Mouse (Mus musculus) mouse trophoblast stem cell (cell line): Measurements from ENCODE around the gene Hnrnpll.

ENCODE experiments used
- in situ Hi-C, 2 experiments: fragments of 300-500 bp; cut with MseI, MboI; formaldehyde crosslinking; loops; 2 replicates in 1 of 2; 3 replicates in 1 of 2; pipeline ENCODE4 v1.15.1; 2025

The Hnrnpll gene

GRCm38 (mm10) chr17:80059731-80060130 lies 2.4 kb downstream of the Hnrnpll start:
- in situ Hi-C loops: no loop called here

- in situ Hi-C loops: no loop called here
These were observed 3.6 kb downstream of the Hnrnpll start for GRCm38 (mm10) chr17:80058501-80058900.

- in situ Hi-C loops: no loop called here
These were observed 8.0 kb downstream of the Hnrnpll start for GRCm38 (mm10) chr17:80053931-80054734.

GRCm38 (mm10) chr17:80051682-80052081 lies 10.5 kb downstream of the Hnrnpll start:
- in situ Hi-C loops: no loop called here

DNA sequence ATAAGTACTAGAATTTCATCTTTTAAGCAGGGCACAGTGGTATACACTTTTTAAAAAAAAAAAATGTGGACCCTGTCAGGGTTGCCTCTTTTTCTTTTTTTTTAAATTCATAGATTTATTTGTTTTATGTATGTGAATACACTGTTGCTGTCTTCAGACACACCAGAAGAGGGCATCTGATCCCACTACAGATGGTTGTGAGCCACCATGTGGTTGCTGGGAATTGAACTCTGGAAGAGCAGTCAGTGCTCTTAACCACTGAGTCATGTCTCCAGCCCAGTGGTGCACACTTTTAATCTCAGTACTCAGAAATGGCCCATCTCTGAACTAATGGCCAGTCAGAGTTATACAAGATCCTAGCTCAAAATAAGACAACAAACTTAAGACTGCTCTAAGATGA lies 12.8 kb downstream of the Hnrnpll start:
- in situ Hi-C loops: loop anchor here (5.0 to 10.0 kb wide), 2 partner anchors 126 to 128 kb away; no protein-coding TSS in a partner anchor

DNA sequence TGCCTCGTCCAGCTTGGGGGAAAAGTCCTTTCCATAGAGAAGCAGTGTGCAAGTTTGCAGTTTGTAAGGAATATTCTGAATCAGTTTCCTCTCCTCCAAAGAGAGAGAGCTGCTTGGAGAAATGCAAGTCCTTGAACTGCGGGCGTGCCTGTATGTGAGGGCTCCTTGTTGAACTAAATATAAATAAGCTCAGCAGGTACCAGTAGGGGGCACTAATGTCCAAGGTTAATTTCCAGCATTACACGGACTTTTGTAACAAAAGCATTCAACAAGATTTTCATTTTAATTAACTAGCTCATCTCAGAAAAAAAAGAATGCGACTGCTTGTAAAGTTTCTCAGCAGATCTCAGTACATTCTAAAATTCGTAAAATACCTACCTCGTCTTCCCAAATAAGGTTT lies 13.9 kb downstream of the Hnrnpll start:
- in situ Hi-C loops: loop anchor here (5.0 to 10.0 kb wide), 2 partner anchors 127 to 129 kb away; no protein-coding TSS in a partner anchor

GRCm38 (mm10) chr17:80041739-80042138 lies 20.4 kb downstream of the Hnrnpll start:
- in situ Hi-C loops: loop anchor here in 1 of 2 experiments (10.0 kb wide), 1 partner anchor 133 kb away; no protein-coding TSS in a partner anchor

GRCm38 (mm10) chr17:80028675-80029074 lies 33.5 kb downstream of the Hnrnpll start:
- in situ Hi-C loops: no loop called here

DNA sequence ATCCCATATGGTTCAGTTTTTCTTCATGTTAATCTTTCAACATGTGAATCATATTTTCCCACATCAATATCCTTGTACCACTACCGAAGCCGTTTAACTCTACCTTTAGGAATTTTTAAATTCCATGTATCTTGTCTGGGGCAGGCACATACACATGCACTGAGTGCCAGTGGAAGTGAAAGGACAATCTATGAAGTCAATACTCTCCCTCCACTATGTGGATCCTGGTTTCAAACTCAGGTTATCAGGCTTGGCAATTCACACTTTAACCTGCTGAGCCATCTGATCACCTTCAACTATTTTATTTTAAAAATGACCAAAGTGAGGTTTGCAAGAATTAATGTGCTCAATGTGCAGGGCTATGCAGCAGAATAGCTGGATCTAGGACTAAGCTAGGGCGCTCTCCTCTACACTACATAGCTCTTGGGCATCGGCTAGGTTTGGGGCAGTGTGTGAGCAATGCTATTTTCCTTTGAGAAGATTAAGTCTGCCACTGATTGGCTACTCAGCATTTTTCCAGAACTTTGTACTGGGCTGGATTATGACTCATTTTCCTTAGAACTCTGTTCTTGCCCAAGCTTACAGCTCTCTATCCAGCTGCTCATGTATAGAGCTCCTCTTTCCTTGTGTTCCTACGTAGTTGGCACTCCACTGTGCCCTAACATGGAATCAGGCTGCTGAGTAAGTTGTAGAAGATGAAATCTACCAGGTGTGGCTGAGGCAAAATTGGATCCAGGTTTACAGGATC lies 35.8 kb downstream of the Hnrnpll start:
- in situ Hi-C loops: no loop called here

GRCm38 (mm10) chr17:80022090-80022489 lies 40.0 kb downstream of the Hnrnpll start:
- in situ Hi-C loops: loop anchor here in 1 of 2 experiments (25.0 kb wide), 1 partner anchor 310 kb away; the partner anchor contains the start of gene Cyp1b1

DNA sequence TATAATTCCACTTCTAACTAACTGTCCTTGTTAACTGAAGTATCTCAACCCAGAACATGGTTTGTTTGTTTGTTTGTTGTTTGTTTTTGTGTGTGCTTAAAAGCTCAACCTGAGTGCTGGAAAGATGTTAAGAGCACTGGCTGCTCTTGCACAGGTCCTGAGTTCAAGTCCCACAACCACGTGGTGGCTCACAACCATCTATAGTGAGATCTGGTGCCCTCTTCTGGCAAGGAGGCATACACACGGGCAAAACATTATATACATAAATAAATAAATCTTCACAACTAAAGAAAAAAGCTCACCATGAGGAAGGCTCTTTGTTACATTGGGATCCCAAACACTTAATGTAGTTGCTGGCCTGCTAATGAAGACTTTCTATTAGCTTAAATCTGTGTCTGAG lies 41.6 kb downstream of the Hnrnpll start:
- in situ Hi-C loops: loop anchor here in 1 of 2 experiments (25.0 kb wide), 1 partner anchor 308 kb away; the partner anchor contains the start of gene Cyp1b1

GRCm38 (mm10) chr17:80018976-80019541 lies 43.1 kb downstream of the Hnrnpll start:
- in situ Hi-C loops: loop anchor here (10.0 to 25.0 kb wide), 2 partner anchors 166 to 307 kb away; partner anchors contain the start of gene Cyp1b1 (in 1 of the 2)

- in situ Hi-C loops: loop anchor here (10.0 to 25.0 kb wide), 2 partner anchors 166 to 306 kb away; partner anchors contain the start of gene Cyp1b1 (in 1 of the 2)
These were observed 43.7 kb downstream of the Hnrnpll start for GRCm38 (mm10) chr17:80018239-80018975.

- in situ Hi-C loops: loop anchor here (10.0 to 25.0 kb wide), 2 partner anchors 167 to 305 kb away; partner anchors contain the start of gene Cyp1b1 (in 1 of the 2)
These were observed 44.7 kb downstream of the Hnrnpll start for GRCm38 (mm10) chr17:80017389-80017788.

- in situ Hi-C loops: loop anchor here (10.0 to 25.0 kb wide), 2 partner anchors 168 to 304 kb away; partner anchors contain the start of gene Cyp1b1 (in 1 of the 2)
These were observed 45.7 kb downstream of the Hnrnpll start for GRCm38 (mm10) chr17:80016400-80016799.

- in situ Hi-C loops: loop anchor here (10.0 to 25.0 kb wide), 2 partner anchors 170 to 302 kb away; partner anchors contain the start of gene Cyp1b1 (in 1 of the 2)
These were observed 47.7 kb downstream of the Hnrnpll start for GRCm38 (mm10) chr17:80014361-80014809.

GRCm38 (mm10) chr17:80009926-80010325 lies 52.2 kb downstream of the Hnrnpll start:
- in situ Hi-C loops: loop anchor here (5.0 to 25.0 kb wide), 4 partner anchors 115 to 298 kb away; partner anchors contain the start of genes Atl2 (in 1 of the 2) and Cyp1b1 (in 1 of the 2)

DNA sequence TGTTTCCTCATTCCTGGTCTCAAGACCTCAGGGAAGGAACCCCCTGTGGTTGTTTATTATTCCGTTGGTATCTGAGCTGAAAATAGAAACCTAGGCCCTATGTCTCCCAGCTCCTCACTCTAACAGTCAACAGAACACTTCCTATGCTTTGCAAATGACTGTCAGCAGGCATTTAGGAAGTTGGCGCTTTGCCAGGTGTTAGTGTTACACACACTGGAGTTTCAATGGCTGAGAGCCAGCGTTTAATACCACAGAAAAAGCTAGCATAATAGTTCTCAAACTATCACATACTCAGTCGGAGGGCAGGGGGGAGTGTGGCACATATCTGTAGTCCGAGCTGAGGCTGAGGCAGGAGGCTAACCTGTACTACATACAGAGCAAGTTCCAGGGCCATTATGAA lies 53.3 kb downstream of the Hnrnpll start:
- in situ Hi-C loops: loop anchor here (5.0 to 25.0 kb wide), 3 partner anchors 114 to 297 kb away; partner anchors contain the start of genes Atl2 (in 1 of the 2) and Cyp1b1 (in 1 of the 2)

DNA sequence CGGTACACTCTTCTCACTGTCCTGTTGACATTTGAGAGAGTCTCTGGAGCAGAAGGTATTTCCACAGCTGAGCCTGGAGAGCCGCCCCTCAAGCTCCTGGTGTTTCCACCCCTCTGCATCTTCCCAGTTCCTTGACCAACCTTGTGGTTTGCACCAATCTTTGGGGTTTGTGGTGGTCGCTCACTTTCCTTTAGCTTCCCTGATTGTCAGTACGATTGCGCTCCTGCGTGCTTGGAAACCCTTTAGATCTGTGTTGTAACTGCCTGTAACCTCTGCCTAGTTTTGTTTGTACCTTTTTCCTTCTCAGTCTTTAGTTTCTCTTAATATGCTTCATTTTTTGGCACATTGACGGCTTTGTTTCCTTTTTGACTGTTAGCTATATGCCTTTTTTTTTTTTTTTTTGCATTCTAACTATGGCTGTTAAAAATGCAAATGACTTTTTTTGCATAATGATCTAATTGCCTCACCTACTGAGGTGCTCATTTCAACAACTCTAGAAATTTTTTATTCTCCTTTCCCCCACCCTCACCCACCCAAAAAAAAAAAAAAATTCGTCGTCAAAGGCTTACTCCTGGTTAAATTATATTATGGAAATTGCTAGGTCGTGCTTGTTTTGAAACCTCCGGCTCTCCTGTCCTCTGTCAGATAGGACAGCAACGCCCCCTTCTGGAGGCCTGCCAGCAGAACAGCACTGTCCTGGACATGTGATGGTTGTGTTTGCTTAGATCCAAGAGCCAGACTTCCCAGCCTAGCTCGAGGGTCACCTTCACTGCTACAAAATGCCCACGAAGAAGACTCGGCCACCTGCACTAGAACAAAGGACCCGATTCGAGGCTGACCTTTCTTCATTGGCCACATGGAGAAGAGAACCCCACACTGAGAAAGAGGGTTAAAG lies 57.5 kb downstream of the Hnrnpll start:
- in situ Hi-C loops: loop anchor here (5.0 to 25.0 kb wide), 3 partner anchors 110 to 292 kb away; partner anchors contain the start of genes Atl2 (in 1 of the 2) and Cyp1b1 (in 1 of the 2)
